Mouse (Mus musculus) liver, adult 2 months (tissue): ENCODE data around the gene Gm45808. TPM values are rescaled to one million over a fixed set of nuclear protein-coding genes. Genes with fewer than 3 reads are reported as not detected.
A peak's percentile ranks its signal among the peaks of the same experiment; 100 is the strongest.

Source experiments
- DNase-seq: peaks from one replicate; pipeline ENCODE4 v3.0.0-alpha.2; 2011; ENCODE audit warnings: low read depth, low spot score; ENCODE audit errors: extremely low read depth
- H3K27ac ChIP-seq: fragments of 200-500 bp; replicated peaks from 2 replicates; pipeline ENCODE4 v1.5.1; 2012; ENCODE audit warnings: low read depth, mild to moderate bottlenecking, control low read depth, inconsistent platforms, low read length; ENCODE audit not compliant: insufficient read depth
- H3K27me3 ChIP-seq: fragments of 200-500 bp; 2 replicates; pipeline ENCODE4 v1.6.1; 2012; ENCODE audit warnings: mild to moderate bottlenecking, moderate library complexity, low read length, inconsistent platforms; ENCODE audit not compliant: control insufficient read depth, insufficient read depth
- H3K36me3 ChIP-seq: fragments of 200-500 bp; 2 replicates; pipeline ENCODE4 v1.6.1; 2012; ENCODE audit warnings: low read length, inconsistent platforms; ENCODE audit not compliant: control insufficient read depth, insufficient read depth
- H3K4me1 ChIP-seq: fragments of 200-500 bp; 2 replicates; pipeline ENCODE4 v1.6.1; 2011; ENCODE audit warnings: low read length; ENCODE audit not compliant: control insufficient read depth, insufficient read depth
- H3K4me3 ChIP-seq: fragments of 200-500 bp; 2 replicates; pipeline ENCODE4 v1.5.1; 2011; ENCODE audit warnings: low read depth, mild to moderate bottlenecking, control low read depth, low read length, moderate library complexity; ENCODE audit not compliant: insufficient read depth
- H3K79me2 ChIP-seq: fragments of 200-500 bp; 2 replicates; pipeline ENCODE4 v1.6.1; 2012; ENCODE audit warnings: inconsistent platforms, mild to moderate bottlenecking, low read length, moderate library complexity; ENCODE audit not compliant: control insufficient read depth, insufficient read depth
- H3K9ac ChIP-seq: fragments of 200-500 bp; 2 replicates; pipeline ENCODE4 v1.6.1; 2012; ENCODE audit warnings: low read depth, mild to moderate bottlenecking, control low read depth, inconsistent platforms, low read length
- CTCF ChIP-seq: fragments of 200-500 bp; IDR thresholded peaks from 2 replicates; pipeline ENCODE4 v1.5.1; 2011; ENCODE audit warnings: low read depth, low read length, control low read depth
- POLR2A ChIP-seq: fragments of 200-500 bp; IDR thresholded peaks from 2 replicates; pipeline ENCODE4 v1.6.1; 2011; ENCODE audit warnings: low read length, control low read depth; ENCODE audit not compliant: insufficient read depth; ENCODE audit errors: extremely low read depth
- WGBS: fragments of 180-500 bp; shearing (Covaris S2); methylation state at CpG from one replicate; pipeline ENCODE4 v1.1.7; 2018; 5-methylcytosine and 5-hydroxymethylcytosine counted together
- polyA plus RNA-seq: library from polyadenylated mRNA; depleted of rRNA; stranded (reverse); fragments of >200 nt; gene quantifications from 2 replicates; pipeline ENCODE4 v1.2.3, GENCODE M21; 2012
- total RNA-seq: library from RNA; depleted of rRNA; stranded (reverse); fragments of >200 nt; gene quantifications from 2 replicates; pipeline ENCODE4 v1.2.3, GENCODE M21; 2014

Gene Gm45808
- total and polyA plus RNA-seq, 2 experiments, result 0.28 to 1.3 TPM

DNA sequence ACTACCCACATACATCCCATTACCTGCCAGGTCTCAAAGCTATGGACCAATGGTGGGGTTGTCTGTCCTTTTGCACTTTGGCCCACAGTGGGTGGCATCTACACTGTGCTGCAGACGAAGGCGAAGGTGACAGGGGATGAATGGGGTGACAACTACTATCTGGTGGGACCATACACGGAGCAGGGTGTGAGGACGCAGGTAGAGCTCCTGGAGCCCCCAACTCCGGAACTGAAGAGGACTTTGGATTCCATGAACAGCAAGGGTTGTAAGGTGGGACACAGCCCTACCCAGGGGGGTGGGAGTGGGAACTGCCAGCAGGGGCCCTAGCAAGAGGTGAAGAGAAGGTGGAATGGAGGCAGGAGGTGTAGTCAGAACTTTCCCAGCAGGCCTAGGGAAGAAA lies 50.2 kb downstream of the Gm45808 start:
- WGBS, result 88% methylated on average over 5 of the region's 5 CpGs
- DNase-seq, result no peak
- Histone ChIP-seq H3K27me3 (no peaks in the 10 kb centered on the region), H3K4me3 (no peak overlapping the region), H3K27ac (no peak overlapping the region), H3K36me3 (no peaks in the 10 kb centered on the region; the same call in 1 of the 2 replicates), H3K4me1 (peaks cover 14% of the 10 kb centered on the region), H3K79me2 (peaks cover 8% of the 10 kb centered on the region; the same call in 1 of the 2 replicates), H3K9ac (no peak overlapping the region)
- TF ChIP-seq CTCF, result no peak
- TF ChIP-seq POLR2A, result no peak

DNA sequence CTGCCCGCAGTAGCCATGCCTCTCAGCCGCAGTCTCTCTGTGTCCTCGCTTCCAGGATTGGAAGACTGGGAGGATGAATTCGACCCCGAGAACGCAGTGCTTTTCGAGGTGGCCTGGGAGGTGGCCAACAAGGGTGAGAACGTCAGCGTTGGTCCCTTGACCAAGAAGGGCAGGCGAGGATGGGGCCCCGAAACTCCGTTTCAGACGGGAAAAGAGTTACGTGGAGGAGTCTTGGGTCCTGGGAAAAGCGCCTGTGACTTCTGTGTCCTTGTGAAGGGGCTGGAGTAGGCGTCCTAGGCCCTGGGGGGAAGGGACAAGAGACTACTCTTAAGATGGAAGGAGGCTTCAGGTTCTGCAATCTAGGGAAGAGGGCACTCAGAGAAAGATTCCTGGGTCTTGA lies 51.6 kb downstream of the Gm45808 start:
- H3K79me2 ChIP-seq, result peaks cover 12% of the 10 kb centered on the region; the same call in 1 of the 2 replicates
- DNase-seq, result no peak
- peak overlapping the region; percentile 72 for H3K9ac ChIP-seq
- peaks cover 14% of the 10 kb centered on the region for H3K4me1 ChIP-seq
- TF ChIP-seq CTCF (no peak), POLR2A (no peak)
- H3K27ac ChIP-seq, result peak overlapping the region; percentile 11; the same call in 1 of the 2 replicates
- H3K27me3 ChIP-seq, result no peaks in the 10 kb centered on the region
- peak overlapping the region; percentile 61 for H3K4me3 ChIP-seq
- under 1% methylated on average over 16 of the region's 16 CpGs for WGBS
- H3K36me3 ChIP-seq, result no peaks in the 10 kb centered on the region

DNA sequence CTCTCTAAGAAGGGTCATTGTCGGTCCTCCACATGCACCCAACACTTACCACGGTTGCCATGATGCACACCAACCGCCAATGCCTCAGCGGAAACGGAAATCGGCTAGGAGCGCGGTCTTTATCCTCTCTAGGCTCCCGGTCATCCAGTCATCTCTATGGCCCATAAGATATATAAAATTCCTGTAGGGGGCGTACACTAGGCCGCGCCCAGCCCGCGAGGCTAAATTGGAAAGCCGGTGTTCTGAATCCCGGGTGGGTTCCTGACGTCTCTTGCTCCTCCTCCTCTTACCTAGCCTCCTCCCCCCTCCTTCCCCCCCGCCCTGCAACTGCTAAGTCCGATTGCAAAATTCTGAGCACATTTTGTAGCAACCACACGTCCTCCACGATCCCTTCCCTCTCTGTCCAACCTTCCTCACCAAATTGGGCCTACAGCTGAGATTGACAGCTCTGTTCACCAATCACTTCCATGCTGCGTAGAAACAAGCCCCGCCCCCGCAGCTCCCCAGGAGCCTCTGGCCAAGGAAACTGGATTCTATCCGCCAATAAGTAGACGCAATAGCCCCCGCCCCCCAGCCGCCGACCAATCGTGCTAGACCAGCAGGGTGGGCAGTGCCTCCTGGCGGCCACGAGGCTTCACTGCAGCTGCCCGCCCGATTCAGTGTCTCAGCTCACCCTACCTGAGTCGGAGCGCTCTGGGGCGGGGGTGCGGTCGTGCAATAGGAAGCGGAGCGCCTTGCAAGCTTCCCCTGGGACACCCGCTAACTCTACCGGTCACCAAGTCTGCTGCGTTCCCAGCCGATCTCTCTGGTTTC lies 52.2 kb downstream of the Gm45808 start, which contains the start of gene Gys1:
Gene Gys1, plus strand, starts transcription at position 642 of the 813 bp plus-strand sequence.
- Histone ChIP-seq H3K4me3 (peak within 1 kb of the TSS; percentile 61), H3K79me2 (peaks cover 12% of the 10 kb centered on the region; the same call in 1 of the 2 replicates), H3K27me3 (no peaks in the 10 kb centered on the region), H3K4me1 (peaks cover 14% of the 10 kb centered on the region), H3K36me3 (no peaks in the 10 kb centered on the region), H3K27ac (peak within 1 kb of the TSS; percentile 11), H3K9ac (peak within 1 kb of the TSS; percentile 72)
- 1% methylated on average over 45 of the region's 45 CpGs for WGBS
- DNase-seq, result peak; percentile 100
- TF ChIP-seq POLR2A (peak; percentile 61; the same call in 1 of the 2 replicates), CTCF (peak; percentile 94)

DNA sequence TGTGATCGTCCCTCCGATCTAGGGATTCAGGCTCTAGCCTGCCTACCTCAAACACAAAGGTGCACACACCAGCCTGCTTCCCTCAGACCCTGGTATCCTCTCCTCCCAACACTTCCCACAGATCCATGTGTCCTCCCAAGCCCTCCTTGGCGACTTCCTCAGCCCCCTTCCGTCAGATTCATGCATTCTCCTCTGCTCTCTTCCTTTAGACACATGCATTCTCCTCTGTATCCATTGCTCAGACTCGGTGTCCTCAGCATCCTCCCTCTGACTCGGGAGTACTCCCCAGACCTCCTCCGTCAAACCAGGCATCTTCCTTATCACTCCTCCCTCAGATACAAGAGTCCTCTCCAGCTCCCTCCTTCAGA lies 52.8 kb downstream of the Gm45808 start:
- no peak for DNase-seq
- TF ChIP-seq CTCF (no peak), POLR2A (no peak)
- H3K4me3 ChIP-seq, result peak overlapping the region; percentile 55
- H3K27ac ChIP-seq, result no peak overlapping the region; the same call in 1 of the 2 replicates
- no peaks in the 10 kb centered on the region for H3K36me3 ChIP-seq
- H3K4me1 ChIP-seq, result peaks cover 14% of the 10 kb centered on the region
- peaks cover 12% of the 10 kb centered on the region; the same call in 1 of the 2 replicates for H3K79me2 ChIP-seq
- peak overlapping the region; percentile 60 for H3K9ac ChIP-seq
- WGBS, result under 1% methylated on average over 7 of the region's 7 CpGs
- H3K27me3 ChIP-seq, result no peaks in the 10 kb centered on the region

DNA sequence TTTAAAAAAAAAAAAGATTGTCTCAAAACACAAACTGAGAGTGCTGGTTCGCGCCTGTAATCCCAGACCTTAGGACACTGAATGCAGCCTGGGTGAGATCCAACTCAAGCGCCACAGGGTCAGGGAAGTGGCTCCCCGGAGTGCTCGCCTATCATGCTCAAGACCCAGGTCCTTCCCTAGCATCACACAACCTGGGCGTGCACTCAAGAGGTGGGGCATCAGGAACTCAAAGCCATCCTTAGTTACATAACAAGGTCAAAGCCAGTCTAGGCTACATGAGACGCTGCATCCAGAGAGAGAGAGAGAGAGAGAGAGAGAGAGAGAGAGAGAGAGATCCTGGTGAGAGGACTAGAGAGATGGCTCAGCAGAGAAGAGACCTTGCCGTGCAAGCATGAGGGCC lies 60.1 kb downstream of the Gm45808 start:
- no peaks in the 10 kb centered on the region for H3K4me1 ChIP-seq
- no peak overlapping the region for H3K4me3 ChIP-seq
- H3K9ac ChIP-seq, result no peak overlapping the region
- H3K79me2 ChIP-seq, result 0 out of 2 replicates have a peak, but pooled peaks cover 4% of the 10 kb centered on the region
- TF ChIP-seq POLR2A (no peak), CTCF (no peak)
- WGBS, result 84% methylated on average over 8 of the region's 8 CpGs
- no peak overlapping the region for H3K27ac ChIP-seq
- no peak for DNase-seq
- no peaks in the 10 kb centered on the region for H3K27me3 ChIP-seq
- H3K36me3 ChIP-seq, result no peaks in the 10 kb centered on the region; the same call in 1 of the 2 replicates

DNA sequence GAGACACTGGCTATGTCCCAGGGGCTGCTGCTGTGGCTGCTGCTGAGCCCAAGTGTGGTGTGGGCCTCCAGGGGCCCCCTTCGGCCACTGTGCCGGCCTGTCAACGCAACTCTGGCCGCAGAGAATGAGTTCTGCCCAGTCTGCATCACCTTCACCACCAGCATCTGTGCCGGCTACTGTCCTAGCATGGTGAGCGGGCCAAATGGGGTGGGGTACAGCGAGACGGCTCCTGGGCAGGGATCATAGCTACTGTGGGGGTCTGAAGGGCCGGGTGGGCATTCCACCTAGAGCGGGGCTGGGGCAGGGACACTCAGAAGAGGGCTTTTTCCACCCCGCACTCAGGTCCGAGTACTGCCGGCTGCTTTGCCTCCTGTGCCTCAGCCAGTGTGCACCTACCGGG lies 65.4 kb downstream of the Gm45808 start:
- no peaks in the 10 kb centered on the region for H3K79me2 ChIP-seq
- no peaks in the 10 kb centered on the region for H3K27me3 ChIP-seq
- no peak for DNase-seq
- TF ChIP-seq CTCF (no peak), POLR2A (no peak)
- H3K9ac ChIP-seq, result no peak overlapping the region
- no peaks in the 10 kb centered on the region for H3K4me1 ChIP-seq
- H3K4me3 ChIP-seq, result no peak overlapping the region
- 97% methylated on average over 14 of the region's 14 CpGs for WGBS
- no peak overlapping the region for H3K27ac ChIP-seq
- no peaks in the 10 kb centered on the region; the same call in 1 of the 2 replicates for H3K36me3 ChIP-seq
